Mouse (Mus musculus) CH12.LX (cell line): ENCODE measurements around the gene Dapk2.

Experiments used
- CTCF ChIP-seq, 2 experiments: IDR thresholded peaks in 1 of 2; conservative IDR thresholded peaks in 1 of 2; 2 replicates each; pipeline ENCODE4 v1.5.1; 2011 to 2012; ENCODE audit warnings: low read depth in 2 of 2, low read length in 2 of 2, improper control_type of control experiment in 1 of 2, inconsistent platforms in 1 of 2, mild to moderate bottlenecking in 1 of 2, moderate library complexity in 1 of 2
- EP300 ChIP-seq: IDR thresholded peaks from 2 replicates; pipeline ENCODE4 v1.6.1; 2011; ENCODE audit warnings: low read length, improper control_type of control experiment
- ETS1 ChIP-seq: conservative IDR thresholded peaks from 2 replicates; pipeline ENCODE4 v1.6.1; 2012; ENCODE audit warnings: low read depth, mild to moderate bottlenecking, inconsistent platforms, low read length, improper control_type of control experiment, moderate library complexity
- HCFC1 ChIP-seq: IDR thresholded peaks from 2 replicates; pipeline ENCODE4 v1.6.1; 2012; ENCODE audit warnings: low read depth, mild to moderate bottlenecking, inconsistent platforms, low read length, improper control_type of control experiment
- MXI1 ChIP-seq: IDR thresholded peaks from 2 replicates; pipeline ENCODE4 v1.6.1; 2011; ENCODE audit warnings: mild to moderate bottlenecking, low read depth, low read length, improper control_type of control experiment
- NRF1 ChIP-seq: IDR thresholded peaks from 2 replicates; pipeline ENCODE4 v1.6.1; 2014; ENCODE audit warnings: low read depth, mild to moderate bottlenecking, inconsistent platforms, low read length, improper control_type of control experiment, moderate library complexity
- POLR2A ChIP-seq: IDR thresholded peaks from 2 replicates; pipeline ENCODE4 v1.6.1; 2011; ENCODE audit warnings: low read depth, mild to moderate bottlenecking, improper control_type of control experiment, low read length
- POLR2AphosphoS2 ChIP-seq: IDR thresholded peaks from 2 replicates; pipeline ENCODE4 v1.6.1; 2011; ENCODE audit warnings: low read depth, low read length, improper control_type of control experiment
- RAD21 ChIP-seq: IDR thresholded peaks from 2 replicates; pipeline ENCODE4 v1.6.1; 2011; ENCODE audit warnings: low read depth, mild to moderate bottlenecking, low read length, improper control_type of control experiment, moderate library complexity
- SIN3A ChIP-seq: IDR thresholded peaks from 2 replicates; pipeline ENCODE4 v1.6.1; 2012; ENCODE audit warnings: low read length, improper control_type of control experiment, inconsistent platforms
- USF1 ChIP-seq: IDR thresholded peaks from 2 replicates; pipeline ENCODE4 v1.6.1; 2014; ENCODE audit warnings: low read depth, mild to moderate bottlenecking, inconsistent platforms, low read length, improper control_type of control experiment
- USF2 ChIP-seq: conservative IDR thresholded peaks from 2 replicates; pipeline ENCODE4 v1.6.1; 2011; ENCODE audit warnings: low read depth, low read length, improper control_type of control experiment

- TF ChIP-seq USF1 (no peak), MXI1 (no peak), EP300 (no peak), CTCF (conservative IDR thresholded peaks at IDR 0.05 in 1 of 2, IDR thresholded peaks at IDR 0.05 in 1 of 2; ENCODE audit: low read depth in 2 of 2, low read length in 2 of 2) (no peak), POLR2A (no peak), USF2 (no peak), NRF1 (no peak), POLR2AphosphoS2 (no peak), ETS1 (no peak), HCFC1 (no peak), SIN3A (no peak), RAD21 (no peak)
These were observed 26.5 kb downstream of the Dapk2 start for GRCm38 (mm10) chr9:66184572-66184971.
